Mouse (Mus musculus) adrenal gland, postnatal 25 days (tissue): ENCODE data around the gene Mcur1. TPM values are rescaled to one million over a fixed set of nuclear protein-coding genes. Genes with fewer than 3 reads are reported as not detected.

Source experiments
- DNase-seq: peaks from one replicate; pipeline ENCODE4 v3.0.0; 2021; ENCODE audit warnings: mixed read lengths
- long read RNA-seq: library from polyadenylated mRNA; stranded (forward); transcript quantifications from one replicate; pipeline ENCODE4 v2.0.0, GENCODE M21; 2021
- total RNA-seq: library from RNA; stranded (reverse); gene quantifications from 2 replicates; pipeline ENCODE4 v1.2.3, GENCODE M21; 2021

Mcur1 gene
- 38.0 and 38.6 TPM in 2 replicates for total RNA-seq
- long read RNA-seq, full-length matches to known transcripts: 73 of 90 reads
- long read RNA-seq, partial matches to known transcripts: 1 of 90 reads
- long read RNA-seq, other reads (novel, unspliced or antisense): 16 of 90 reads

DNA sequence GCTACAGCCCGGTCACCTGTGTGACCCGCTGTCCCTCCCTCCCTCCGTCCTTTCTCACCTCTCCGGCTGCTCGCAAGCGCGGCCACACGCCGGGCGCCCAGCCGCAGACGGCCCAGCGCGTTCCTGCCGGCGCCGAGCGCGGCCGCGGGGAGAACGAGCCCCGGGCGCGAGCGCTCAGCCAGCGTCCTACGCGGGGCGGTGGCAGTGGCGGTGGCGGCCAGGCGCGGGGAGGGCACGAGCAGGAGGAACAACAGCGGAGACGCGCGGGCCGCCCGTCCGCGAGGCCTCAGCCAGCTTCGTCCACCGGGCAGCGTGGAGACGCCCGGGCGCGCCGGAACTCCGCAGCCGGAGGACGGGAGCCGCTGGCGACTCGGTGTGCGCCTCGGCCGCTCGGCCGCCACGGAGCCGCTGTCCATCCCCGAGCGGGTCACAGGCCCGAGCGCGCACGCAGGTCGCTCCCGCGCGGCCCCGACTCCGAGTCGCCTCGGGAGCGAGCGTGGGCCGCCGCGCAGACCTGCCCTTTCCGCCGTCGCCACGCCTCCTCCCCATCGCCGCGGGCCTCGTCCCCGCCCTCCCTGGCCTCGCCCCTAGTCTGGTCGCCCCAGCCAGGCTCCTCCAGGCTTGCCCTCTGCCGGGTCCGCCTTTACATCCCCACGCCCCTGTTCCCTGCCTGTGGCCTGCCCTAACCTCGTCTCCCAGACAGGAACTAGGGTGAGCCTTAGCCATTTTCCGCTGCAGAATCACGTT, at the start of gene Mcur1:
Gene Mcur1, minus strand, starts transcription at position 481 of the 747 bp plus-strand sequence.
- DNase-seq: peak; percentile 97

DNA sequence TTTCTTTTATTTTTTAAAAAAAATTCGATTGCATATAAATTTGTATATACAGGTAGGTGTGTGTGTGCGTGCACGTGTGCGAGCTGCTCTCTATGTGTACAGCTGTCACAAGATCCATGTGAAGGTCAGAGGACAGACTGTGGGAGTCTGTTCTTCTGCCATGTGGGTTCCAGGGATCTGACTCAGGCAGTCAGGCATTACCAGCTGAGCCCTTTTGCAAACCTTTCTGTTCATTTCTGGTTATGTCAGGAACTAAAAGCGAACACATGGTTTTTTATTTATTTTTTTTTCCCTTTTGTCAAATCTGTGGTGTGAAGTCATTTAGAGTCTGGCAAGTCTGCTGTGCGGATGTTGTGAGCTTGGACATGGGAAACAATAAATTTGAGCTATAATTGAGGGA, 48.9 kb upstream of the Mcur1 start:
- DNase-seq: no peak

GRCm38 (mm10) chr13:43603042-43603441, 43.1 kb upstream of the Mcur1 start:
- DNase-seq: no peak

DNA sequence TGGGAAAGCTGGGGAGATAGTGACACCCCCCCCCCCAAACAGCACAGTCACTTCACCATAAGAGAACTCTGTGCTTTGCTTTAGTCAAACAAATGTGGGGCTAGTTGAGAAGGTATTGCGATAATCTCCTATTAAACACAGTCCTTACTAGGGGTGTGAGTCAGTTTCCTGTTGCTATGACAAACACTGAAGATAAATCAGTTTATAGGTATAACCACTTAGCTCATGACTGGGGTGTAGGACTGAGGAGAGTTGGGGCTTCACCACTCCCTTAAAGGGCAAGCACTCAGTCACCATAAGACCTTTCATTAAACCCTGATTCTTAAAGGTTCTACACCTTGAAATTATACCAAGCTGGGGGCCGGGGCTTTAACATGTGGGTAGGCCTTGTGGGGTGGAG, 42.4 kb upstream of the Mcur1 start:
- DNase-seq: no peak

DNA sequence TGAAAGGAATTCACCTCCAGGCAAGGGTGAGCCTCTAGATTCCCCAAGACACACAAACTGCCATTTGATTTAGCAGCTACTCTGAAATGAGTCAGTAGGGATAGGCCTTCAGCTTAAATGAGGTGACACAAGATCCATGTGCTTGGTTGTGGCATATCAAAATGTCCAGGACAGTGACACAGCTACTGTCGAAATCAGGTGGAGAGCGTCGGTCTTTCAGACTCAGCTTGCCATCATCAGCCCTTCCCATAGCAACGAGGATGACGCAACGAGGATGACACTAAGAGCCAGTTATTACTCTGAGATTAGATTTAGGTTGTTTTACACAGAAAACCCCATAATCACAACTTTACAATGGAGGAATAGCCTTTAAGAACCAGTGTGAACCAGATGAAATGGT, 41.0 kb upstream of the Mcur1 start:
- DNase-seq: no peak

DNA sequence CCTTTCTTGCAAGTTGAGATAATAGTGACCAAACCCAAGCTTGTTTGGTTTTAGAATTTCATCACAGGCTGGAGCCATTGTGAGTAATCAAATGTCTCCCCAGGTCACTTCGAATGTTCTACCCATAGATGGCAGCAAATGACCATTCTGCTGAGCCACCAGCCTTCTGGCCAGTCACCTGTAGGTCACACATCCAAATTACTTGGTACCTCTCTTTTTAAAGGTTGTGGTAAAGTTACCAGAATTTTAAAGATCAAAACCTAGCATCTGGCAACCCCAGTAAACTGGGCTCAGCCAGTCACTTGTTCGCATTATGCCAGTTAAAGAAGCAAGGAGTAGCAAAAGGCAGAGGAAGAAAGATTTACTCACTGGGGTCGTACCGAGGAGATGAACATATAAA, 35.9 kb upstream of the Mcur1 start:
- peak; percentile 45 for DNase-seq

GRCm38 (mm10) chr13:43592681-43593068, 32.7 kb upstream of the Mcur1 start:
- DNase-seq: no peak

DNA sequence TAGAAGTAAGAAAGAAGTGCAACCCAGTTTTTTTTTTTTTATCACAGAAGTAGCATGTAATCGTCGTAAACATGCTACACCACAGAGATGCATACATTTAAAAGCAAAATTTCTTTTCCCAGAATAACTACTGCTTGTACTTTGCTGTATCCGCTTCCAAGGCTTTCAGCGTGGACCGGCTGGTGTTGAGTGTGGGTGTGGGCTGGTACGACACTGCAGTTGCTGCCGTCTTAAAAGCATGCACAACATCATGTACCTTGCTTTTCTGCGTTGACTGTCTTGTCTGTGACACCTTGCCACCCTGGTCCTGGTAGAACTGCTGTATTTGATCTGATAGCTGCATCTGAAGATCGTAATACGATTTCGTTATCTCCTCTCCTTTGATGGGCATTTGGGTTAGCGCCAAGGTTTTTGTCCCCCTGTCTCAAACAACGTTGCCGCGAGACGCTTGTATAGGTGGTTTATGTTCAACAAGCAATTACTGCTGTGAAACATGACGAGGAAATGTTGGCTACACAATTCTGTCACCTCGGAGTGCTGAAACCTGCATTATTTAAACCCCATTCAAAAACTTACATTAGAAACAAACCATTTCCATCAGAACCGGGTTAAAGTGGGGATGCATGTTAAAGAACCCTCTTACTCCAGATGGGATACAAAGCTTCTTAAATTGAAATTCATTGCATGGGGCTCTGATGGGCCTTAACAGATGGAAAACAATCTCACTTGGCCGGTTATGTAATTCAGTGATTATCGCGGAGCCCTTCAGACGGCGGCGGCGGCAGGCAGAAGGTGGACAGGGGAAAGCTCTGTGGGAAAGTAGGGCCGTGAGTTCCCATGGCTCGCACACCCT, 32.1 kb upstream of the Mcur1 start:
- peak; percentile 20 for DNase-seq

DNA sequence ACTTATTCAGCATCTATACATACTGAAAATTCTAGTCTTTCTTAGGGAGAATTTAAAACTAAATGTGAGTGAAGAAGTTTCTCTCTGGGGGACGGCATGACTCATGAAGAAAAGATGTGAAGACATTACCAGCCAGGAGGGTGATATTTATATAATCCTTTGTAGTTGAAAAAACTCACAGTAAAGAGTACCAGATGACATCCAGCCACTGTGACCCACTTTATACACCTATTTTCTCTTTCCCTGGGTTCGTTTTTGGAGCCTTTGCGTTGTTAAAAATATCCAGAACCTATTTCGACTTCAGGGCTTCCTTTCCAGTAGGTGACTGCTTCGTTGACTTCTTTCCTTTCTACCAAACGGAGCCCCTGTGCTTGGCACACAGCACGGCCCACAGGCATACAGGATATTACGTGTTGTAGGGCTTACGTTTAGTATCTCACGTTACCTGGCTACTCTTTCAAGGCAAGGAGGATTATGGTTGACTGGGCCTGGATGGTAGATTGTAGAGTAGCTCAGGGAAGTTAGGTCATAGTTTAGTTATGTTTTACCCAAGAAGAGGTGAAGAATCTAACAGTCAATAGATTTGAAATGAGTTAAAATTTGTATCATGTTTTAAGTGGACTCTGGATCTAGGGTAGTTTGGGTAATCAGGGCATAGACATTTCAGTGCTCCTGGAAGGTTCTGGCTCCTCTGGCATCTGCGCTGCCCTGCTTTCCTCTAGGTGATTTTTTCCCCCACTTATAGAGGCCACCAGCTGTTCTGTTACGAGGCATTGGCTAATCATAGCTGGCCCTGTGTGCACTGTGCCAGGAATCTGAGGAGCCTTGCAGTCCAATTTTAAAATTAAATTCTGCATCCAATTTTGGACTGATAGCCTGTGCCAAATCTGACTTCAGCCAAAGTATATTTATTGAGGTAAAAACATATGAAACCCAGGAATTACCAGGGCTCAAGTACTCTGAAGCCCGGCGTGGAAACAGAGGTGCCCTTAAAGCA, 28.2 kb upstream of the Mcur1 start:
- no peak for DNase-seq

- DNase-seq: no peak
Observed at GRCm38 (mm10) chr13:43586966-43587365, 27.0 kb upstream of the Mcur1 start.

DNA sequence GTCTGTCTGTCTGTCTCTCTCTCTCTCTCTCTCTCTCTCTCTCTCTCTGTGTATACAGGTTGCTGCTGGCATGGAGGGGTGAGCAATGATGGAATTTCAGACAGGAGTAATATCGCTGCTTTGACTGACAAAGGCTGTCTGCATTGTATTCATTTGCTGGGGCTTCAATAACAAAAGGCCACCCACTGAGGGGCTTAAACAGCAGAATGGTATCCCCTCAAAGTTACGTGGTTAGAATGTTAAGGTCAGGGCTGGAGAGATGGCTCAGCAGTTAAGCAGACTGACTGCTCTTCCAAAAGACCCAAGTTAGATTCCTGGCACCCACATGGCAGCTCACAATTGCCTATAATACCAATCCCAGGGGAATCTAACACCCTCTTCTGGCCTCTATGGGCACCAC, 25.3 kb upstream of the Mcur1 start:
- no peak for DNase-seq

DNA sequence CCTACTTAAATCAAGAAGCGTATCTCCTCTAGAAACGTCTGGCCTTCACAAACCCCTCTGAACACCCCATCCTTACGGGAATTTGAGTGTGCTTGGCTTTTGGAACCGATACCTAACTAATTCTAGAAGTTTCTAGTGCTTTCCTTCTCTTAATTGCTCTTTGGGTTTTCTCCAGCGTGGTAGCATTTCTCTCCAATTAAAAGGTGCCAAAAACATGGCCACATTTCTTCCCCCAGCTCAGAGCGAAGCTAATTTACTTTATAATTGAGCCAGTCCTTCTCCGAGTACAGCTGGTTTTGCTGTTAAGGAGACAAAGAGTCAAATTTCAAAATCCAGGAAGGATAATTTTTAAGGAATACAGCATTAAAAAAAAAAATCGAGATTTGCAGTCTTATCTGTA, 23.5 kb upstream of the Mcur1 start:
- DNase-seq: no peak

- DNase-seq: no peak
Observed at GRCm38 (mm10) chr13:43582961-43583360, 23.0 kb upstream of the Mcur1 start.

GRCm38 (mm10) chr13:43580661-43581060, 20.7 kb upstream of the Mcur1 start:
- DNase-seq: no peak

- DNase-seq: peak; percentile 59
Observed at GRCm38 (mm10) chr13:43579740-43580139, 19.7 kb upstream of the Mcur1 start.

GRCm38 (mm10) chr13:43577766-43578165, 17.8 kb upstream of the Mcur1 start:
- DNase-seq: no peak

DNA sequence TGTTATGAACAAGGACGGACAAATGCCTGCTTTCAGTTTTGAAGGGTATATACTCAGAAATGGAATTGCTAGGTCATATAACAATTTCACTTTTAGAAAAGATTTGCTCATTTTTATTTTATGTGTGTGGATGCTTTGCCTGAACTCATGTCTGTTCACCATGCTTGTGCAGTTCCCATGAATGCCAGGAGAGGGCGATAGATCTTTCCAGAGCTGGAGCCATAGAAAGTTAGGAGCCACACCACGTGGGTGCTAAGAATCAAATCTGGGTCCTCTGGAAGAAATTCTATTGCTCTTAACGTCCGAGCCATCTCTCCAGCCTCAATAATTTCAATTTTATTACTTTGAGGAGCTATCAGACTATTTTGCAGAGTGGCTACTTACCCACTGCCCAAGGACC, 17.3 kb upstream of the Mcur1 start:
- DNase-seq: no peak

GRCm38 (mm10) chr13:43575431-43575830, 15.4 kb upstream of the Mcur1 start:
- no peak for DNase-seq

GRCm38 (mm10) chr13:43573979-43574378, 14.0 kb upstream of the Mcur1 start:
- no peak for DNase-seq

GRCm38 (mm10) chr13:43567141-43567891, 7.3 kb upstream of the Mcur1 start:
- no peak for DNase-seq

DNA sequence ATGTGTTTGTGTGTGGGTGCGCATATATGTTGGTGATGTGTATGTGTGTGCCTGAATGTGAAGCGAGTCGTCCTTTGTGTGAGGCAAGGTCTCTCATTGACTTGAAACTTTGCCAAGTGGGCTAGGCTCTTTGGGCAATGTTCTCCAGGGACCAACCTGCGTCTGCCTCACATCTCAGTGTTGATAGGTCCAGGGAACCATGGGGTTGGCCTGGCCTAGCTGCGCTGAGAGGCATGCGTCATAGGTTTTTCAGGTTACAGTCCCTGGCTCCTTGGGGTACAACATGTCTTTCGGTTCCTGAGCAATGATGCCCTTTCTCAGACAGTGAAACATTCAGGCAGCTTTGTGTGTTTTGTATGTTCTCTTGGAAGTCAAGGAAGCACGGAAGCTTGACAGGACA, 6.2 kb upstream of the Mcur1 start:
- DNase-seq: no peak
